Mouse (Mus musculus) ES-Bruce4 (cell line): ENCODE results near the gene Dennd4c. TPM values are rescaled to one million over a fixed set of nuclear protein-coding genes. Genes with fewer than 3 reads are reported as not detected.

Experiments
- H3K27ac ChIP-seq: 2 replicates; pipeline ENCODE4 v1.5.1; 2012; ENCODE audit warnings: low read length, inconsistent platforms; ENCODE audit not compliant: insufficient read depth
- H3K27me3 ChIP-seq: 2 replicates; pipeline ENCODE4 v1.6.1; 2012; ENCODE audit warnings: mild to moderate bottlenecking, low read length, inconsistent platforms; ENCODE audit not compliant: control insufficient read depth, poor library complexity, insufficient read depth, severe bottlenecking
- H3K36me3 ChIP-seq: 2 replicates; pipeline ENCODE4 v1.6.1; 2012; ENCODE audit warnings: inconsistent platforms, mild to moderate bottlenecking, low read length, moderate library complexity; ENCODE audit not compliant: control insufficient read depth, poor library complexity, insufficient read depth, severe bottlenecking
- H3K4me1 ChIP-seq: one replicate; pipeline ENCODE4 v1.8.1; 2011; ENCODE audit warnings: low read length; ENCODE audit not compliant: control insufficient read depth, insufficient read depth
- H3K4me3 ChIP-seq: 2 replicates; pipeline ENCODE4 v1.5.1; 2011; ENCODE audit warnings: low read depth, mild to moderate bottlenecking, low read length
- H3K9ac ChIP-seq: 2 replicates; pipeline ENCODE4 v1.6.1; 2012; ENCODE audit warnings: low read depth, mild to moderate bottlenecking, inconsistent platforms; ENCODE audit not compliant: poor library complexity, severe bottlenecking
- H3K9me3 ChIP-seq: replicated peaks from 2 replicates; pipeline ENCODE4 v1.6.1; 2012; ENCODE audit warnings: mild to moderate bottlenecking, low read length, inconsistent platforms; ENCODE audit not compliant: control insufficient read depth, poor library complexity, insufficient read depth, severe bottlenecking
- CTCF ChIP-seq: IDR thresholded peaks from one replicate; pipeline ENCODE4 v1.8.1; 2011; ENCODE audit warnings: low read depth, low read length
- EP300 ChIP-seq: IDR thresholded peaks from 2 replicates; pipeline ENCODE4 v1.6.1; 2011; ENCODE audit warnings: low read depth, low read length; ENCODE audit not compliant: insufficient read depth
- POLR2A ChIP-seq: IDR thresholded peaks from one replicate; pipeline ENCODE4 v1.8.1; 2011; ENCODE audit warnings: low read length; ENCODE audit not compliant: insufficient read depth
- polyA plus RNA-seq: library from polyadenylated mRNA; stranded (reverse); fragments of >200 nt; gene quantifications from 2 replicates; pipeline ENCODE4 v1.2.4, GENCODE M21; 2011; ENCODE audit warnings: low read depth; ENCODE audit not compliant: missing spikeins, insufficient read depth, insufficient read length

The Dennd4c gene
- polyA plus RNA-seq, 1 experiment = 27.5 TPM

DNA sequence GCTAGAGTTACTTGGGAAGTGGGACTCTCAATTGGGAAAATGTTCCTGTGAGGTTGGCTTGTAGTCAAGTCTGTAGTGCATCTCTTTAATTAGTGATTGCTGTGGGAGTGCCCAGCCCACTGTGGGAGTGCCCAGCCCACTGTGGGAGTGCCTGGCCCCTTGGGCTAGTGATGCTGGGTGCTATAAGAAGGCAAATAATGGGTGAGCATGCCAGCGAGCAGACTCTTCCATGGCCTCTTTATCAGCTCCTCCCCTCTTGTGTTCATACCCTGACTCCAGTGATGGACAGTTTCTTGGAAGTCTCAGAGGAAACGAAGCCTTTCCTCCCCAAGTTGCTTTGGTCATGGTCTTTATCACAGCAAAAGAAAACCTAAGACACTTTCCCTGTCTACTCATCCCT, 134.1 kb downstream of the Dennd4c start:
- H3K9ac ChIP-seq = no peak overlapping the region
- no peaks in the 10 kb centered on the region for H3K4me1 ChIP-seq
- no peak overlapping the region for H3K27ac ChIP-seq
- TF ChIP-seq CTCF (no peak), EP300 (no peak), POLR2A (no peak)
- no peaks in the 10 kb centered on the region for H3K36me3 ChIP-seq
- H3K4me3 ChIP-seq = no peak overlapping the region
- no peaks in the 10 kb centered on the region for H3K9me3 ChIP-seq
- H3K27me3 ChIP-seq = no peaks in the 10 kb centered on the region

- H3K27ac ChIP-seq = no peak overlapping the region
- H3K27me3 ChIP-seq = no peaks in the 10 kb centered on the region
- TF ChIP-seq EP300 = no peak
- peak; percentile 57 for TF ChIP-seq CTCF
- TF ChIP-seq POLR2A = no peak
- no peaks in the 10 kb centered on the region for H3K36me3 ChIP-seq
- no peaks in the 10 kb centered on the region for H3K4me1 ChIP-seq
- no peaks in the 10 kb centered on the region for H3K9me3 ChIP-seq
- no peak overlapping the region for H3K9ac ChIP-seq
- no peak overlapping the region for H3K4me3 ChIP-seq
Measured at GRCm38 (mm10) chr4:86884945-86885344, 136.6 kb downstream of the Dennd4c start.

GRCm38 (mm10) chr4:86885790-86886159, 137.4 kb downstream of the Dennd4c start:
- no peaks in the 10 kb centered on the region for H3K27me3 ChIP-seq
- peak overlapping the region; percentile 52 for H3K4me3 ChIP-seq
- H3K27ac ChIP-seq = no peak overlapping the region
- no peaks in the 10 kb centered on the region for H3K36me3 ChIP-seq
- peak overlapping the region; percentile 69 for H3K9ac ChIP-seq
- no peaks in the 10 kb centered on the region for H3K4me1 ChIP-seq
- TF ChIP-seq POLR2A (no peak), CTCF (no peak), EP300 (no peak)
- H3K9me3 ChIP-seq = no peaks in the 10 kb centered on the region

DNA sequence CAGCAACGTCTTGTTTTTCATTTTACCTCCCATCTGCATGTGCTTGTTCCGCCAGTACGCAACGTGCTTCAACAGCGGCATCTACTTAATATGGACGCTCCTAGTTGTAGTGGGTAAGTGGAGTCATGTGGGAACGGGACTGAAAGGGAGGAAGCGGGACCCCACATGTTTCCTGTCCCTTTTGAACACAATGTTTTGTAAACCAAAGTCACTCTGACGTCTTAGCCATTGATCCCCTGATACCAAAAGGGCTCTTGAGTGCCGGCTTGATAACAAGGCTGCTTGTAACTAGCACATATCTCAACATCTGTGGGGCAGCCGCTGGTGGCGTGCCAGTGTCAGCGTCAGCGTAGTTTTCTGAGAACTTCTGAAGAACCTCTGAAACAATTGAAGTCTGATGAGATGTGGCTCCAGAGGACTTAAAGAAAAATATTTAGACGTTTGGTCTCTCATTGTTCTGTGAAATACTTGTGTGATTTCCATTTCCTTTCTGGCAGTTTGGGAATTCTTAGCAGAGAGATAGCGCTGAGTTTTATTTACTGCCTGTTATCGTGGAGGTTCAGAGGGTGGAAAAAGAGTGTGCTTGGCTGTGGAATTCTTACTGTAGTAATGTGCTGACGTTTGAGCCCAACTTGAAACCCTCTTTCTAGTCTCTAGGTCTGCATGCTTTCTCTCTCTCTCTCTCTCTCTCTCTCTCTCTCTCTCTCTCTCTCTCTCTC, 138.0 kb downstream of the Dennd4c start:
- peak overlapping the region; percentile 69 for H3K9ac ChIP-seq
- TF ChIP-seq POLR2A (no peak), CTCF (no peak), EP300 (no peak)
- H3K27ac ChIP-seq = no peak overlapping the region
- peak overlapping the region; percentile 52 for H3K4me3 ChIP-seq
- H3K36me3 ChIP-seq = no peaks in the 10 kb centered on the region
- no peaks in the 10 kb centered on the region for H3K4me1 ChIP-seq
- H3K9me3 ChIP-seq = no peaks in the 10 kb centered on the region
- no peaks in the 10 kb centered on the region for H3K27me3 ChIP-seq

GRCm38 (mm10) chr4:86887879-86888278, 139.5 kb downstream of the Dennd4c start:
- no peak overlapping the region for H3K4me3 ChIP-seq
- H3K9me3 ChIP-seq = no peaks in the 10 kb centered on the region
- H3K4me1 ChIP-seq = no peaks in the 10 kb centered on the region
- H3K27ac ChIP-seq = no peak overlapping the region
- H3K36me3 ChIP-seq = no peaks in the 10 kb centered on the region
- H3K9ac ChIP-seq = no peak overlapping the region
- H3K27me3 ChIP-seq = no peaks in the 10 kb centered on the region
- TF ChIP-seq CTCF (peak; percentile 63), EP300 (no peak)

DNA sequence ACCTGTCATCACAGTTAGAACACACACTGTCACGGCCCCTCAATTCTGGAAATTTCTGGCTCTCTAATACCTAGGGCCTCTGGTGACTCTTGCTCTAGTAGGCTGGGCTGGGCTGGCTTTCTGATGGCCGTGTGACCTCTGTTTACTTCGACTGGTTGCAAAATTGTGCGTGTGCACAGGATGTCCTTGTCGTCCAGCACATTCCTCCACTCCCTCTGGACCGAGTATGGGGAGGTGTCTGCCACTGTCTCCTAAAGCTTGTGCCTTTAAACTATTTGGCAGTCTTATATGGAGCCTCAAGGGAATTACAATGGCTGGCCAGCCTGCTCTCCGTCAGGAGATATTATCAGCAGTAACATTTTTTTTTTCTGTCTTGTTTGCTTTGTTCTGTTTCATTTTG, 149.1 kb downstream of the Dennd4c start:
- Histone ChIP-seq H3K27me3 (no peaks in the 10 kb centered on the region), H3K4me1 (peaks cover 1% of the 10 kb centered on the region), H3K36me3 (no peaks in the 10 kb centered on the region), H3K4me3 (no peak overlapping the region), H3K27ac (no peak overlapping the region), H3K9ac (no peak overlapping the region), H3K9me3 (no peaks in the 10 kb centered on the region)
- TF ChIP-seq POLR2A = no peak
- TF ChIP-seq CTCF = no peak
- no peak for TF ChIP-seq EP300
